Mouse (Mus musculus) kidney, embryonic 15.5 days (tissue): ENCODE data around the gene Lgi1. TPM values are rescaled to one million over a fixed set of nuclear protein-coding genes. Genes with fewer than 3 reads are reported as not detected.

Experiments used
- ATAC-seq: fragments of 200-750 bp; cut with Nextera tagmentation; replicated peaks from 2 replicates; pipeline ENCODE4 v1.8.0; 2017; ENCODE audit warnings: moderate TSS enrichment; ENCODE audit not compliant: low FRiP score
- H3K27ac ChIP-seq: fragments of 300-500 bp; sonication (generic); 2 replicates; pipeline ENCODE4 v1.5.1; 2015; ENCODE audit warnings: mild to moderate bottlenecking, inconsistent platforms
- H3K27me3 ChIP-seq: fragments of 300-500 bp; sonication (generic); 2 replicates; pipeline ENCODE4 v1.6.1; 2015; ENCODE audit warnings: inconsistent platforms
- H3K36me3 ChIP-seq: fragments of 300-500 bp; sonication (generic); 2 replicates; pipeline ENCODE4 v1.6.1; 2015; ENCODE audit warnings: inconsistent platforms
- H3K4me1 ChIP-seq: fragments of 300-500 bp; sonication (generic); 2 replicates; pipeline ENCODE4 v1.6.1; 2015; ENCODE audit warnings: inconsistent platforms
- H3K4me2 ChIP-seq: fragments of 300-500 bp; sonication (generic); 2 replicates; pipeline ENCODE4 v1.6.1; 2015; ENCODE audit warnings: moderate library complexity, mild to moderate bottlenecking, inconsistent platforms
- H3K4me3 ChIP-seq: fragments of 300-500 bp; sonication (generic); replicated peaks from 2 replicates; pipeline ENCODE4 v1.5.1; 2015; ENCODE audit warnings: mild to moderate bottlenecking, inconsistent platforms
- H3K9ac ChIP-seq: fragments of 300-500 bp; sonication (generic); 2 replicates; pipeline ENCODE4 v1.6.1; 2015; ENCODE audit warnings: mild to moderate bottlenecking, inconsistent platforms
- H3K9me3 ChIP-seq: fragments of 300-500 bp; sonication (generic); replicated peaks from 2 replicates; pipeline ENCODE4 v1.6.1; 2016; ENCODE audit warnings: inconsistent platforms
- WGBS: fragments of 180-500 bp; shearing (Covaris S2); methylation state at CpG from one replicate; pipeline ENCODE4 v1.1.7; 2015; ENCODE audit warnings: mixed read lengths; 5-methylcytosine and 5-hydroxymethylcytosine counted together
- polyA plus RNA-seq: library from polyadenylated mRNA; unstranded; fragments of >200 nt; fragmentation: Nextera tagmentation; extraction: Ambion mirVana; gene quantifications from 2 replicates; pipeline ENCODE4 v1.2.1, GENCODE M21; 2015

The Lgi1 gene
- polyA plus RNA-seq, 1 experiment from 2014 or later = 2.8 TPM

DNA sequence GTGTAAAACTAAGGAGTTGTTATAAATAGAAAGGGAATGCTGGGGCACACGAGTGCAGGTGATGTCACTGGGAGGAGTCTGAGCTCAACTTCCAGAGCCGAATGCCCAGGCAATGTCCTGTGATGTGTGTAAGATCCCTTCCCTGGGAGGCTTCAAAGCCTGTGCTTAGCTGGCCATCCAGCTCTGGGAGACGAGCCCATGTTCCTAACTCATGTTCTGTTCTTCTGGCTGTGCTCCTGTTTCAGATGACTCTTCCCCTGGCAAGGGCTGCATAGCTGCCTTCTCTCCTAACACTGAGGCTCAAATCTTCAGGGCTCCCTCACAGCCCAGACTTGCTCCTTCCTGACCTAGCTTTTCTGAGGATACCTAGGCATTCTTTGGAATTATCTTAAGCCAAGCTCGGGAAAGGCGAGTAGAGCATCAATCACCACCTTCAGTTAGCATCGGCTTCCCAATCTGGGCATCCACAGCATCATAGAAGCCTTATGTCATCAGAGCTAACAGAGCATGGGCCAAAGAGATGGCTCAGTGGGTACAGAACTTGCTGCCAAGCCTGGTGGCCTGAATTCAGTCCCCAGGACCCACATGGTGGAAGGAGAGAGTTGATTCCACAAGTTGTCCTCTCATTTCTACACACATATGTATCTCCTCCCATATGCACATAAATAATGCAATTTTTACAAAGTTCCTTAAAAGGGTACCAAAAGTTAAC is 52.4 kb downstream of the Lgi1 start:
- Histone ChIP-seq H3K9ac (no peak overlapping the region), H3K4me3 (no peak overlapping the region), H3K4me1 (no peaks in the 10 kb centered on the region), H3K27ac (no peak overlapping the region), H3K27me3 (no peaks in the 10 kb centered on the region), H3K4me2 (no peak overlapping the region), H3K36me3 (no peaks in the 10 kb centered on the region), H3K9me3 (no peaks in the 10 kb centered on the region)
- WGBS = 81% methylated on average over 6 of the region's 6 CpGs
- no peak for ATAC-seq

DNA sequence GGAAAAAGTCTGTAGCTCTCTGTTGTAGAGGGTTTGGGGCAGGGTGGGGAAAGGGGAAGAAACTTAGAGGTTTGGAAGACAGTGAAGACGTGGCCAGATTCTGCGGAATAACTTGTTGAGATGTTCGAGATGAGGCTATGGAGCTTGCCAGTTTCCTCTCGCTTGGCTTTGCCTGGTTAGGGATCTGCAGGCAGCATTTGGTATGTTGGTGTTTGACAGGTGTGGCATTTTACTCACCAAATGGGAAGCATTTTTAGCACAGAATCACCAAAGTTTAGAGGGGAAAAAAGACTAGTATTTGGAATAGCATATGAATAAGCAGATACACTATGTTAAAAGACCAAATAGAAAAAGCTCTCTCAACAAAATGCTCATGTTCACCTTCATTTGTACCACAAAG is 54.0 kb downstream of the Lgi1 start:
- H3K27me3 ChIP-seq = no peaks in the 10 kb centered on the region
- no peak overlapping the region for H3K9ac ChIP-seq
- no peaks in the 10 kb centered on the region for H3K36me3 ChIP-seq
- WGBS = 90% methylated on average over 4 of the region's 4 CpGs
- H3K4me2 ChIP-seq = no peak overlapping the region
- no peaks in the 10 kb centered on the region for H3K4me1 ChIP-seq
- no peak overlapping the region for H3K27ac ChIP-seq
- no peaks in the 10 kb centered on the region for H3K9me3 ChIP-seq
- no peak for ATAC-seq
- no peak overlapping the region for H3K4me3 ChIP-seq

GRCm38 (mm10) chr19:38319168-38319567 is 54.8 kb downstream of the Lgi1 start:
- 85% methylated on average over 4 of the region's 4 CpGs for WGBS
- H3K27me3 ChIP-seq = no peaks in the 10 kb centered on the region
- H3K4me2 ChIP-seq = no peak overlapping the region
- no peaks in the 10 kb centered on the region for H3K36me3 ChIP-seq
- H3K4me1 ChIP-seq = no peaks in the 10 kb centered on the region
- no peak overlapping the region for H3K4me3 ChIP-seq
- ATAC-seq = no peak
- no peak overlapping the region for H3K9ac ChIP-seq
- H3K9me3 ChIP-seq = no peaks in the 10 kb centered on the region
- no peak overlapping the region for H3K27ac ChIP-seq

DNA sequence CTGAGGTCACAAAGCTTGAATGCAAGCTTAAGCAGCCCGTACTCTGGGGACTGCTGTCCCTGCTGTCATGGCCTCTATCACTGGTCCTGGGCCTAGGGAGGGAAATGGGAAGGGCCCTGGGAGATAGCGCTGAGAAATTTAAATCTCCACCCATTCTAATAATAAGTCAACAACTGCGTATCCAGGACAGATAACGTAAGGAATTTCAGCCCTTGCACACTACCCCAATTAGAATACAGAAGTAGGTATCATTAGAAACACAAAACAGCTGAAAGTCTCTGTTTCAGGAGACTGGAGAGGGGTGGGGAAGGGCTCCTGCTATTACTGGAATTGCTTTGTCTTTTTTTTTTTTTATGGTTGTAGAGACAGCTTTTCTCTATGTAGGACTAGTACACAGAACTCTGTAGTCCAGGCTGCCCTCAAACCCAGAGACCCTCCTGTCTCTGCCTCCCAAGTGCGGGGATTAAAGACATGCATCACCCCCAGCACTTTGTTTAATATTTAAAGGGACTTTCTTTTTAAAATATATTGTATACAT is 56.4 kb downstream of the Lgi1 start:
- no peak for ATAC-seq
- H3K4me2 ChIP-seq = no peak overlapping the region
- H3K9ac ChIP-seq = no peak overlapping the region
- H3K9me3 ChIP-seq = no peaks in the 10 kb centered on the region
- 87% methylated on average over 5 of the region's 5 CpGs for WGBS
- H3K4me1 ChIP-seq = no peaks in the 10 kb centered on the region
- H3K27ac ChIP-seq = no peak overlapping the region
- H3K36me3 ChIP-seq = no peaks in the 10 kb centered on the region
- H3K27me3 ChIP-seq = no peaks in the 10 kb centered on the region
- H3K4me3 ChIP-seq = no peak overlapping the region

GRCm38 (mm10) chr19:38323726-38324125 is 59.4 kb downstream of the Lgi1 start:
- Histone ChIP-seq H3K27ac (no peak overlapping the region), H3K36me3 (no peaks in the 10 kb centered on the region), H3K4me2 (no peak overlapping the region), H3K4me1 (no peaks in the 10 kb centered on the region), H3K27me3 (no peaks in the 10 kb centered on the region), H3K9me3 (no peaks in the 10 kb centered on the region), H3K9ac (no peak overlapping the region), H3K4me3 (no peak overlapping the region)
- no peak for ATAC-seq

GRCm38 (mm10) chr19:38324147-38325028 is 60.1 kb downstream of the Lgi1 start:
- Histone ChIP-seq H3K4me1 (no peaks in the 10 kb centered on the region), H3K4me2 (no peak overlapping the region), H3K27ac (no peak overlapping the region), H3K36me3 (no peaks in the 10 kb centered on the region), H3K4me3 (no peak overlapping the region), H3K27me3 (no peaks in the 10 kb centered on the region), H3K9ac (no peak overlapping the region), H3K9me3 (no peaks in the 10 kb centered on the region)
- WGBS = 31% methylated on average over 10 of the region's 10 CpGs
- ATAC-seq = no peak

DNA sequence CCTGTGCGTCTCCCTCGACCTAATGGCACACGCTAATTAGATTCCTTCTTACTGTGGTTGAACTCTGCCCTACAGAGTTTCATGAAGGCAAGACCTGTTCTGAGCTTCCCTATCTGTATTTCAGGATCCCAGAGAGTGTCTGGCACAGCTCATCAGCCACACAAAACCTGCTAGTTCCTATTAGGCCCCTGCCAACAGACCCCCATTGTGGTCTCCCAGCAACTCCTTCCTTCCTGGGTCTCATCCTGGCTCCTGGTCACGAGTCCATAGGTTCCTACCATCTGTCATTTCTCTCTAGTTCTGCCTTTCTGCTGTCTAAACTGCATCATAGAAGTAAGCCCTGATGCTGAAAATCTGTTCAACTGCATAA is 60.7 kb downstream of the Lgi1 start:
- H3K27me3 ChIP-seq = no peaks in the 10 kb centered on the region
- 54% methylated on average over 4 of the region's 4 CpGs for WGBS
- no peak overlapping the region for H3K4me2 ChIP-seq
- no peak overlapping the region for H3K9ac ChIP-seq
- H3K9me3 ChIP-seq = no peaks in the 10 kb centered on the region
- ATAC-seq = no peak
- H3K4me1 ChIP-seq = no peaks in the 10 kb centered on the region
- no peak overlapping the region for H3K4me3 ChIP-seq
- no peaks in the 10 kb centered on the region for H3K36me3 ChIP-seq
- no peak overlapping the region for H3K27ac ChIP-seq

DNA sequence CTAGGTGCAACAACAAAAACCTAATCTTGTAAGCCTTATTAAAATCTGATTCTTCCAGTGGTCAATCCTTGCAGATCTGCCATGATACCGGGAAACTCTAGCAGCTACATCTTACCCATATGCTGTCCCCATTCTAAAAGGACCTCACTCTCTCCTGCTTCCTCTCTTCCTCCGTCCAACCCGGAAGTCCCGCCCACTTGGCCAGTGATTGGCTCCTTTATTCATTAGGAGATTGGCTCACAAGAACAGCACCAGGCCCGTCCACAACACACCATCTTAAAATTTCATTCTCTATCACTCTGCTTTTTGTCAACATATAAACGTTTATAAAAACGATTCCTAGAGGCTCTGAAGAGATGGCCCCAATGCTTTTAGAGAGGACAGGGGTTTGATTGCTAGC is 61.5 kb downstream of the Lgi1 start:
- 86% methylated on average over 7 of the region's 7 CpGs for WGBS
- no peak overlapping the region for H3K4me2 ChIP-seq

DNA sequence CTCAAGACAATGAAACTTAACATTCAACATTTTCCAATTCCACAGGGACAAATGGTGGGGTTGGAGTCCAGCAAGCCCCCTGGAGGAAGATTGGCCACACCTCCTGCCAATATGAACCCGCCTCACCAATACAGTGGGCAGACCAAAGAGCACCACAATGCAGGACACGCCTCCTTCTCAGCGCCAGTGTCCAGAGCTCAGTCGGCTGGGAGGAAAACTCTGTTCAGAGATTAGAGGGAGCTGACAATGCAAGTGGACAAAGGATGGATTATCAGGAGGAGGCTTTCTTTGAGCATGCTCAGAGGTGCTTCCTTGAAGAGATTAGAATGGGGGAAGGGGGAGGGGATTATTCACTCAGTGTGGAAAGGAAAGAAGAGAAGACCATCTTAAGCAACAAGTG is 62.7 kb downstream of the Lgi1 start:
- Histone ChIP-seq H3K9ac (no peak overlapping the region), H3K4me2 (no peak overlapping the region), H3K4me1 (peaks cover 4% of the 10 kb centered on the region; the same call in 1 of the 2 replicates), H3K4me3 (no peak overlapping the region), H3K36me3 (no peaks in the 10 kb centered on the region), H3K27ac (no peak overlapping the region), H3K9me3 (no peaks in the 10 kb centered on the region), H3K27me3 (peaks cover under 1% of the 10 kb centered on the region; the same call in 1 of the 2 replicates)
- 76% methylated on average over 4 of the region's 4 CpGs for WGBS
- no peak for ATAC-seq

More for the DNA sequence above, 61.5 kb downstream of the Lgi1 start:
- H3K4me3 ChIP-seq = no peak overlapping the region
- H3K27me3 ChIP-seq = no peaks in the 10 kb centered on the region
- H3K4me1 ChIP-seq = no peaks in the 10 kb centered on the region
- no peaks in the 10 kb centered on the region for H3K36me3 ChIP-seq
- ATAC-seq = no peak
- H3K27ac ChIP-seq = no peak overlapping the region
- H3K9me3 ChIP-seq = no peaks in the 10 kb centered on the region
- H3K9ac ChIP-seq = no peak overlapping the region

DNA sequence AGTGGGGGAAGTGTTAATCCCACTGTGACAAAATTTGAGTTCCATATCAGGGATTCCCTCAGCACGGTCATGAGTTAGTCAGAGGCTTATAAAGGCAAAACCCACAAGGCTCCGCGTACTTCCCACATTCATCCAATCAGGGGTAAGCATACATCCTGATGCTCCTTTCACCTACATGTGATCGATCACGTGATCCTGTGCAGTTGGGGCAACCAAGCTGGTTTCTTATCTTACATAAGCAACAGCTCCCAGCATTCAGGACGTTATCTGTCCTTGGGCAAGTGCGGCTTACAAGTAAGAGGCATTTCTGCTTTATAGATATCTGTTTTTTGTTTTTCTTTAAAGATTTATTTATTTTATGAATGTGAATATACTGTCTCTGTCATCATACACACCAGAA is 63.7 kb downstream of the Lgi1 start:
- Histone ChIP-seq H3K4me2 (no peak overlapping the region), H3K4me3 (no peak overlapping the region), H3K9me3 (no peaks in the 10 kb centered on the region), H3K27ac (no peak overlapping the region), H3K27me3 (peaks cover 5% of the 10 kb centered on the region; the same call in 1 of the 2 replicates), H3K9ac (no peak overlapping the region), H3K4me1 (peaks cover 7% of the 10 kb centered on the region; the same call in 1 of the 2 replicates), H3K36me3 (no peaks in the 10 kb centered on the region)
- ATAC-seq = no peak
- 94% methylated on average over 7 of the region's 7 CpGs for WGBS

DNA sequence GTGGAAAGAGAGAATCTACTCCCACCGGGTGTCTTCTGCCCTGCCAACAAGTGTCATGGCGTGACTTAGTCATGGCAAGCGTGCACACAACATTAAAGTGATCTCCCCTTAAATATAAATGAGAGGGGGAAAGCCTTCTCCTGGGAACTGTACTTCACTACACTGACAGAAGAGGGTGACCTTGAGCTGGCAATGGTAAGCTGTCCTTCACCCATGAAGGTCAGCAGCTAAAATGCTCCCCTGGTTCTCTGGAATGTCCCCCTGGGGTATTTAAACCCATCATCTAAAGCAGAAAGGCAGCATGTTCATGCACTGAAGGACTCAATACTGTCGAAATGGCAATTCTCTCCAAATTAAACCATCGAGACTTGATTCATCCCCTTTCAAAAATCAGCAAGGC is 64.9 kb downstream of the Lgi1 start:
- WGBS = 81% methylated on average over 5 of the region's 5 CpGs
- no peak for ATAC-seq
- no peak overlapping the region for H3K4me2 ChIP-seq
- peaks cover 5% of the 10 kb centered on the region; the same call in 1 of the 2 replicates for H3K27me3 ChIP-seq
- H3K27ac ChIP-seq = no peak overlapping the region
- H3K9me3 ChIP-seq = no peaks in the 10 kb centered on the region
- H3K36me3 ChIP-seq = no peaks in the 10 kb centered on the region
- no peak overlapping the region for H3K4me3 ChIP-seq
- peaks cover 7% of the 10 kb centered on the region; the same call in 1 of the 2 replicates for H3K4me1 ChIP-seq
- H3K9ac ChIP-seq = no peak overlapping the region

GRCm38 (mm10) chr19:38331072-38331471 is 66.7 kb downstream of the Lgi1 start:
- 51% methylated on average over 1 of the region's 1 CpGs for WGBS
- no peaks in the 10 kb centered on the region for H3K9me3 ChIP-seq
- no peaks in the 10 kb centered on the region for H3K36me3 ChIP-seq
- ATAC-seq = no peak
- no peak overlapping the region for H3K9ac ChIP-seq
- H3K4me3 ChIP-seq = no peak overlapping the region
- peaks cover 7% of the 10 kb centered on the region; the same call in 1 of the 2 replicates for H3K4me1 ChIP-seq
- peaks cover 11% of the 10 kb centered on the region for H3K27me3 ChIP-seq
- no peak overlapping the region for H3K27ac ChIP-seq
- H3K4me2 ChIP-seq = no peak overlapping the region
